Mouse (Mus musculus) G1E (cell line): ENCODE data around the gene Myoz1.

Source experiments
- CTCF ChIP-seq: IDR thresholded peaks from 2 replicates; pipeline ENCODE4 v1.5.1; 2012; ENCODE audit warnings: low read depth, low read length, inconsistent platforms, mixed read lengths
- GATA2 ChIP-seq: IDR thresholded peaks from 2 replicates; pipeline ENCODE4 v1.6.1; 2012; ENCODE audit warnings: low read depth, low read length, inconsistent platforms, borderline replicate concordance
- POLR2AphosphoS5 ChIP-seq: IDR thresholded peaks from 2 replicates; pipeline ENCODE4 v1.6.1; 2012; ENCODE audit warnings: low read depth, low read length, inconsistent platforms; ENCODE audit not compliant: insufficient replicate concordance

GRCm38 (mm10) chr14:20615075-20615474, 41.3 kb downstream of the Myoz1 start:
- TF ChIP-seq CTCF (no peak), GATA2 (no peak), POLR2AphosphoS5 (no peak)
